Mouse (Mus musculus) cerebellum, adult 18-20 months (tissue): ENCODE measurements around the gene Taar9.
"Not testable (repeated sequence)": the region's sequence is repeated elsewhere in the genome, so short reads cannot be mapped to it uniquely, and the experiment has no call there.

ENCODE experiments used
- DNase-seq, 2 experiments: peaks; one replicate each; pipeline ENCODE4 v3.0.0; 2021

Gene Taar9

GRCm38 (mm10) chr10:24074751-24075150 lies 34.6 kb downstream of the Taar9 start:
- not testable (repeated sequence) for DNase-seq

DNA sequence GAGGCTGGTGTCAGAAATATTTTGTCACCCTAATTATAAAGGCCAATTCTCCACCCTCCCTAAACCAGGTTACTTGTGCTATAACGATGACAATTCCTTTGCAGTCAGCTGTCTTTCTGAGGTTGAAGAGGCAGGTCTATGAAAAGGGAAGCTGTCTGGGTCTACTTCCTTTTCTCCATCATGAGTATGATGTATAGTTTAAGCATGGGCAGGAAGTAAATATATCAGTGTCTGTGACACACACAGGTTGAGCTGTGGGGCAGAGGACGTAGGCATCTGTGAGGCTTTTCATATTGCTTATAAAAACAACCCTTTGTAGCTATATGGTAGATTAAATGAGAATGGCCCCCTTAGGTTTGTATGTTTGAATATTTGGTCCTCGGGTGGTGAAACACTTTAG lies 50.3 kb downstream of the Taar9 start:
- DNase-seq = no peak
